Mouse (Mus musculus) urinary bladder, adult 2 months (tissue): Measurements from ENCODE around the gene Zfr. TPM values are rescaled to one million over a fixed set of nuclear protein-coding genes. Genes with fewer than 3 reads are reported as not detected.
A peak's percentile ranks its signal among the peaks of the same experiment; 100 is the strongest.

ENCODE experiments used
- DNase-seq: peaks from one replicate; pipeline ENCODE4 v3.0.0; 2022; ENCODE audit warnings: low spot score
- polyA plus RNA-seq: library from polyadenylated mRNA; depleted of rRNA; stranded (reverse); fragments of >200 nt; gene quantifications from 2 replicates; pipeline ENCODE4 v1.2.3, GENCODE M21; 2012; rRNA removed

Gene Zfr
- polyA plus RNA-seq, result 50.2 and 53.9 TPM in 2 replicates

- peak; percentile 96 for DNase-seq
Measured at GRCm38 (mm10) chr15:12117242-12118092, at the start of gene Zfr. Gene Zfr, plus strand, starts transcription at chr15:12117831.

GRCm38 (mm10) chr15:12067971-12068370, 49.7 kb upstream of the Zfr start:
- no peak for DNase-seq

- DNase-seq, result no peak
Measured at GRCm38 (mm10) chr15:12068395-12069218, 49.0 kb upstream of the Zfr start.

- no peak for DNase-seq
Measured at GRCm38 (mm10) chr15:12072709-12073336, 44.8 kb upstream of the Zfr start.

GRCm38 (mm10) chr15:12074426-12074825, 43.2 kb upstream of the Zfr start:
- DNase-seq, result no peak

- DNase-seq, result no peak
Measured at GRCm38 (mm10) chr15:12082344-12082743, 35.3 kb upstream of the Zfr start.

- no peak for DNase-seq
Measured at GRCm38 (mm10) chr15:12084164-12084563, 33.5 kb upstream of the Zfr start.

GRCm38 (mm10) chr15:12084859-12085258, 32.8 kb upstream of the Zfr start:
- DNase-seq, result no peak

- DNase-seq, result no peak
Measured at GRCm38 (mm10) chr15:12087634-12088033, 30.0 kb upstream of the Zfr start.

GRCm38 (mm10) chr15:12088091-12088490, 29.5 kb upstream of the Zfr start:
- DNase-seq, result no peak

GRCm38 (mm10) chr15:12090087-12090486, 27.5 kb upstream of the Zfr start:
- DNase-seq, result no peak

- no peak for DNase-seq
Measured at GRCm38 (mm10) chr15:12090981-12091669, 26.5 kb upstream of the Zfr start.

- DNase-seq, result no peak
Measured at GRCm38 (mm10) chr15:12091781-12092458, 25.7 kb upstream of the Zfr start.

- DNase-seq, result no peak
Measured at GRCm38 (mm10) chr15:12093026-12093960, 24.3 kb upstream of the Zfr start.

GRCm38 (mm10) chr15:12093961-12094566, 23.6 kb upstream of the Zfr start:
- no peak for DNase-seq

GRCm38 (mm10) chr15:12096447-12096846, 21.2 kb upstream of the Zfr start:
- no peak for DNase-seq

- DNase-seq, result no peak
Measured at GRCm38 (mm10) chr15:12097344-12097743, 20.3 kb upstream of the Zfr start.

- no peak for DNase-seq
Measured at GRCm38 (mm10) chr15:12100912-12101311, 16.7 kb upstream of the Zfr start.

GRCm38 (mm10) chr15:12103763-12104162, 13.9 kb upstream of the Zfr start:
- DNase-seq, result no peak

GRCm38 (mm10) chr15:12104827-12105226, 12.8 kb upstream of the Zfr start:
- no peak for DNase-seq
